Mouse (Mus musculus) intestine, postnatal 0 days (tissue): ENCODE results near the gene Carmil1. TPM values are rescaled to one million over a fixed set of nuclear protein-coding genes. Genes with fewer than 3 reads are reported as not detected.

Experiments used
- ATAC-seq: fragments of 200-750 bp; cut with Nextera tagmentation; 2 replicates; pipeline ENCODE4 v1.8.0; 2017; ENCODE audit warnings: mild to moderate bottlenecking, moderate TSS enrichment, moderate library complexity
- H3K27ac ChIP-seq: fragments of 300-500 bp; sonication (generic); 2 replicates; pipeline ENCODE4 v1.5.1; 2014; ENCODE audit warnings: mild to moderate bottlenecking, low read depth, low read length, moderate library complexity
- H3K27me3 ChIP-seq: fragments of 300-500 bp; sonication (generic); replicated peaks from 2 replicates; pipeline ENCODE4 v1.6.1; 2014; ENCODE audit warnings: low read length, mixed read lengths; ENCODE audit not compliant: control insufficient read depth, insufficient read depth
- H3K36me3 ChIP-seq: fragments of 300-500 bp; sonication (generic); 2 replicates; pipeline ENCODE4 v1.6.1; 2014; ENCODE audit warnings: mild to moderate bottlenecking, moderate library complexity; ENCODE audit not compliant: control insufficient read depth, insufficient read depth
- H3K4me1 ChIP-seq: fragments of 300-500 bp; sonication (generic); replicated peaks from 2 replicates; pipeline ENCODE4 v1.6.1; 2014; ENCODE audit warnings: antibody characterized with exemption, low read length, mixed read lengths; ENCODE audit not compliant: control insufficient read depth, insufficient read depth
- H3K4me2 ChIP-seq: fragments of 300-500 bp; sonication (generic); replicated peaks from 2 replicates; pipeline ENCODE4 v1.6.1; 2014; ENCODE audit warnings: low read depth, mild to moderate bottlenecking, moderate library complexity
- H3K4me3 ChIP-seq: fragments of 300-500 bp; sonication (generic); 2 replicates; pipeline ENCODE4 v1.5.1; 2014; ENCODE audit warnings: low read depth, low read length
- H3K9ac ChIP-seq: fragments of 300-500 bp; sonication (generic); 2 replicates; pipeline ENCODE4 v1.6.1; 2014; ENCODE audit warnings: mild to moderate bottlenecking, low read depth, low read length
- H3K9me3 ChIP-seq: fragments of 300-500 bp; sonication (generic); 2 replicates; pipeline ENCODE4 v1.6.1; 2016; ENCODE audit warnings: mixed run types; ENCODE audit not compliant: control insufficient read depth
- CTCF ChIP-seq: sonication (generic); IDR thresholded peaks from 2 replicates; pipeline ENCODE4 v1.5.1; 2016; ENCODE audit warnings: low read depth, mild to moderate bottlenecking, control low read depth, antibody characterized with exemption, moderate library complexity
- WGBS: fragments of 180-500 bp; shearing (Covaris S2); extraction: QIAGEN DNeasy Blood & Tissue Kit; methylation state at CpG from one replicate; pipeline ENCODE4 v1.1.7; 2014; 5-methylcytosine and 5-hydroxymethylcytosine counted together
- polyA plus RNA-seq: library from polyadenylated mRNA; unstranded; fragments of >200 nt; fragmentation: Nextera tagmentation; extraction: Ambion mirVana; gene quantifications from 2 replicates; pipeline ENCODE4 v1.2.1, GENCODE M21; 2015

Carmil1 gene
- polyA plus RNA-seq, 1 experiment from 2014 or later, result 25.6 TPM

DNA sequence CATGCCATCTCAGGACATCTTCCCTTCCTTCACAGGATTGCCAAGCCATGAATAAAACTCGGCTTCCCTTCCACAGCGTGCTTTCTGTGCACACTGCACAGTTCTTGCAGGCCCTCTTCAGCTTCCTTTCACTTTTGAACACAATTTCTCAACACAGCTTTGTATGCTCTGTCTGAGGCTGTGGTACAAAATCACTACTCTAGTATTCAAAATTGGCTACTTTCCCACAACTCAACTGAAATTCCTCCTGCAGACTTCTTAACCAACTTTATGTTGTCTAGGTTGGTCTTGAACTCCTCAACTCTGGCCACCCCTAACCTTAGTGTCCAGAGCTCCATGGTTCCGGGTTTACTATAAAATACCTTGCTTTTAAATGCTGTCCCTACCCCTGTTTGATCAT, 95.0 kb downstream of the Carmil1 start:
- H3K9me3 ChIP-seq, result no peaks in the 10 kb centered on the region
- H3K9ac ChIP-seq, result no peak overlapping the region
- H3K27ac ChIP-seq, result no peak overlapping the region
- no peak for ATAC-seq
- no peaks in the 10 kb centered on the region for H3K36me3 ChIP-seq
- TF ChIP-seq CTCF, result no peak
- WGBS, result 81% methylated on average over 3 of the region's 3 CpGs
- no peaks in the 10 kb centered on the region for H3K27me3 ChIP-seq
- no peaks in the 10 kb centered on the region for H3K4me1 ChIP-seq
- H3K4me3 ChIP-seq, result no peak overlapping the region
- no peak overlapping the region for H3K4me2 ChIP-seq

DNA sequence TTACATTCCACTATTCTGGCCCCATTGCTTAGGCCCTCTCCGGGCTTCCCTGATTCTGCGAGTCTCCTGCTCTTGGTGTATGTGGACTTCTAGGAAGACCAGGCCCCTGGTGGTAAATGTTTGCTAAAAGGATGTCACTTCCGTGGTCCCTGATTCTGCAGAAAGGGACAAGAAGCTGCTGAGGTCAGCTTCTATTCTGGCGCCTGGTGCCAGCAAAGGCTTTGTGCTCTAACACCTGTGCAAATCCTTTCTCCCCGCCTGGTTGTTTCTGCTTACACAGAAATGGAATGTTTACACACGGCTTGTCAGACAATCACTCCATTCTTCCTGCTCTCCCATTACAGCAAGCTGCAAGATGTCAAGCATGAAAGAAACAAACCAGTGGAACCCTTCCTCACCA, 97.7 kb downstream of the Carmil1 start:
- Histone ChIP-seq H3K4me3 (no peak overlapping the region), H3K9ac (no peak overlapping the region), H3K4me2 (no peak overlapping the region), H3K9me3 (no peaks in the 10 kb centered on the region), H3K27ac (no peak overlapping the region), H3K36me3 (no peaks in the 10 kb centered on the region), H3K27me3 (no peaks in the 10 kb centered on the region), H3K4me1 (no peaks in the 10 kb centered on the region)
- 28% methylated on average over 6 of the region's 6 CpGs for WGBS
- no peak for TF ChIP-seq CTCF
- no peak for ATAC-seq

- H3K4me3 ChIP-seq, result no peak overlapping the region
- no peak overlapping the region for H3K4me2 ChIP-seq
- H3K36me3 ChIP-seq, result peaks cover 3% of the 10 kb centered on the region; the same call in 1 of the 2 replicates
- 83% methylated on average over 10 of the region's 10 CpGs for WGBS
- H3K9me3 ChIP-seq, result no peaks in the 10 kb centered on the region
- H3K27ac ChIP-seq, result no peak overlapping the region
- no peak for TF ChIP-seq CTCF
- no peaks in the 10 kb centered on the region for H3K4me1 ChIP-seq
- H3K9ac ChIP-seq, result no peak overlapping the region
- no peaks in the 10 kb centered on the region for H3K27me3 ChIP-seq
- no peak for ATAC-seq
Measured at GRCm38 (mm10) chr13:24179538-24179937, 101.1 kb downstream of the Carmil1 start.

DNA sequence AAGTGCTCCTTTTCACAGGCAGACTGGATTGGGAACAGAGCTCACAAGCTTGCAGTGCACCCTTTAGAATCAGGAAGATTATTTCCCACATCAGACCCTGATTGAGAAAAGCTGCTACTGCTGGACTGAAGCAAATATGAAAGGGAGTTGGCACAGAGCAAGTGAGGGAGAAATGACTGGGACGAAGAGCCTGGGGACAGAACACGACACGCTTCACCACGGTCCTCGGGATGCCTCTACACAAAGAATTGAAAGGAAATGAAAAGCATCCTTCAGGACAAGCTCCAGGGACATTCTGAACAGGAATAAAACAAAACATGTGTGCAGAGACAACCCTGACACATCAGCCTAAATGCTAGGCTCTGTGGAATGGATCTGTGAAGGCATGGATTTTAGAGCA, 103.0 kb downstream of the Carmil1 start:
- Histone ChIP-seq H3K9ac (no peak overlapping the region), H3K36me3 (peaks cover 3% of the 10 kb centered on the region; the same call in 1 of the 2 replicates), H3K4me1 (no peaks in the 10 kb centered on the region), H3K27me3 (no peaks in the 10 kb centered on the region), H3K27ac (no peak overlapping the region), H3K4me2 (no peak overlapping the region), H3K4me3 (no peak overlapping the region), H3K9me3 (no peaks in the 10 kb centered on the region)
- TF ChIP-seq CTCF, result no peak
- ATAC-seq, result no peak
- 71% methylated on average over 5 of the region's 5 CpGs for WGBS

DNA sequence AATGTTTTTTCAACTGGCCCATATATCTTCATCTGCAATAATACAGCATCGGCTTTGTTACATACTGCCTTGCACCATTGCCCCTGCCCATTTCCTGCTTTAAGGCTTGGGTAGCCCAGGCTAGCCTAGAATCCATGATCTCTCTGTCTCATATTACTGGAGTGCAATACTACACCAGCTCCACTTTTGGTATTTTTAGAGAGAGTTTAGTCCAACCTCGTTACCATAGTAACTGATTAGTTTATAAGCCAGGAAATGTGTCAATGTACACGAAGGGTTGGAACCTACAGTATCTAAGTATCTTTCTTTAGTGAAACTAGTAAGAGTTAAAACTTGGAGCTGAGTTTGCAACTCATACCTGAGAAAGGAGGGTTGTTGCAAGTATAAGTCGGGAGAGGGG, 103.8 kb downstream of the Carmil1 start:
- no peaks in the 10 kb centered on the region for H3K9me3 ChIP-seq
- no peak overlapping the region for H3K27ac ChIP-seq
- H3K4me2 ChIP-seq, result no peak overlapping the region
- no peak for TF ChIP-seq CTCF
- no peaks in the 10 kb centered on the region for H3K4me1 ChIP-seq
- no peak for ATAC-seq
- H3K36me3 ChIP-seq, result peaks cover 3% of the 10 kb centered on the region; the same call in 1 of the 2 replicates
- no peaks in the 10 kb centered on the region for H3K27me3 ChIP-seq
- no peak overlapping the region for H3K4me3 ChIP-seq
- WGBS, result 58% methylated on average over 4 of the region's 4 CpGs
- H3K9ac ChIP-seq, result no peak overlapping the region

GRCm38 (mm10) chr13:24169658-24170057, 110.9 kb downstream of the Carmil1 start:
- H3K4me3 ChIP-seq, result no peak overlapping the region
- no peaks in the 10 kb centered on the region for H3K27me3 ChIP-seq
- 0 out of 2 replicates have a peak, but pooled peaks cover under 1% of the 10 kb centered on the region for H3K36me3 ChIP-seq
- H3K4me2 ChIP-seq, result no peak overlapping the region
- ATAC-seq, result no peak
- H3K9ac ChIP-seq, result no peak overlapping the region
- H3K9me3 ChIP-seq, result no peaks in the 10 kb centered on the region
- WGBS, result 71% methylated on average over 1 of the region's 1 CpGs
- TF ChIP-seq CTCF, result no peak
- no peaks in the 10 kb centered on the region for H3K4me1 ChIP-seq
- no peak overlapping the region for H3K27ac ChIP-seq

GRCm38 (mm10) chr13:24163368-24163767, 117.2 kb downstream of the Carmil1 start:
- no peak for ATAC-seq
- no peak for TF ChIP-seq CTCF
- no peaks in the 10 kb centered on the region for H3K4me1 ChIP-seq
- H3K4me2 ChIP-seq, result no peak overlapping the region
- H3K36me3 ChIP-seq, result 0 out of 2 replicates have a peak, but pooled peaks cover 4% of the 10 kb centered on the region
- no peak overlapping the region for H3K9ac ChIP-seq
- H3K27ac ChIP-seq, result no peak overlapping the region
- H3K9me3 ChIP-seq, result no peaks in the 10 kb centered on the region
- no peaks in the 10 kb centered on the region for H3K27me3 ChIP-seq
- no peak overlapping the region for H3K4me3 ChIP-seq
- WGBS, result 96% methylated on average over 1 of the region's 1 CpGs
